Mouse (Mus musculus) thymus, adult 2 months (tissue): ENCODE data around the gene Rmnd1.

Experiments
- CTCF ChIP-seq: fragments of 200-500 bp; IDR thresholded peaks from 2 replicates; pipeline ENCODE4 v1.5.1; 2012; ENCODE audit warnings: mild to moderate bottlenecking, control low read depth, low read length, moderate library complexity, borderline replicate concordance; ENCODE audit not compliant: control insufficient read depth, poor library complexity, insufficient read depth; ENCODE audit errors: extremely low read depth
- POLR2A ChIP-seq: fragments of 200-500 bp; IDR thresholded peaks from 2 replicates; pipeline ENCODE4 v1.6.1; 2012; ENCODE audit warnings: mild to moderate bottlenecking, low read length, control low read depth, moderate library complexity; ENCODE audit not compliant: control insufficient read depth, poor library complexity, insufficient read depth; ENCODE audit errors: extremely low read depth

- TF ChIP-seq CTCF: no peak
- no peak; the same call in 1 of the 2 replicates for TF ChIP-seq POLR2A
Measured at GRCm38 (mm10) chr10:4387701-4388383, 44.3 kb downstream of the Rmnd1 start, which contains the start of gene Zbtb2.
